Mouse (Mus musculus) stomach, postnatal 0 days (tissue): ENCODE data around the gene Cgref1.

Experiments used
- CTCF ChIP-seq: IDR thresholded peaks from 2 replicates; pipeline ENCODE4 v1.5.1; 2016; ENCODE audit warnings: antibody characterized with exemption, low read depth, mild to moderate bottlenecking, moderate library complexity
- EP300 ChIP-seq: optimal IDR thresholded peaks from 2 replicates; pipeline ENCODE3; 2016; ENCODE audit warnings: antibody characterized with exemption

GRCm38 (mm10) chr5:30948620-30949019 lies 3.2 kb upstream of the Cgref1 start:
- TF ChIP-seq CTCF (no peak), EP300 (no peak)
